Mouse (Mus musculus) embryonic facial prominence, embryonic 12.5 days (tissue): ENCODE results near the gene Olfr1079. TPM values are rescaled to one million over a fixed set of nuclear protein-coding genes. Genes with fewer than 3 reads are reported as not detected.
"Not testable (repeated sequence)": the region's sequence is repeated elsewhere in the genome, so short reads cannot be mapped to it uniquely, and the experiment has no call there.

Source experiments
- ATAC-seq: fragments of 200-750 bp; cut with Nextera tagmentation; 2 replicates; pipeline ENCODE4 v1.8.0; 2017; ENCODE audit not compliant: insufficient number of reproducible peaks, insufficient read depth, low FRiP score, low TSS enrichment
- H3K27ac ChIP-seq: fragments of 300-500 bp; sonication (generic); 2 replicates; pipeline ENCODE4 v1.5.1; 2016; ENCODE audit warnings: mild to moderate bottlenecking
- H3K27me3 ChIP-seq: fragments of 300-500 bp; sonication (generic); 2 replicates; pipeline ENCODE4 v1.6.1; 2016; ENCODE audit warnings: mild to moderate bottlenecking, moderate library complexity
- H3K36me3 ChIP-seq: fragments of 300-500 bp; sonication (generic); 2 replicates; pipeline ENCODE4 v1.6.1; 2016; ENCODE audit warnings: mild to moderate bottlenecking
- H3K4me1 ChIP-seq: fragments of 300-500 bp; sonication (generic); 2 replicates; pipeline ENCODE4 v1.6.1; 2016
- H3K4me2 ChIP-seq: fragments of 300-500 bp; sonication (generic); replicated peaks from 2 replicates; pipeline ENCODE4 v1.6.1; 2016; ENCODE audit warnings: mild to moderate bottlenecking, moderate library complexity
- H3K4me3 ChIP-seq: fragments of 300-500 bp; sonication (generic); 2 replicates; pipeline ENCODE4 v1.5.1; 2016; ENCODE audit warnings: mild to moderate bottlenecking
- H3K9ac ChIP-seq: fragments of 300-500 bp; sonication (generic); 2 replicates; pipeline ENCODE4 v1.6.1; 2016; ENCODE audit warnings: mild to moderate bottlenecking, moderate library complexity
- H3K9me3 ChIP-seq: fragments of 300-500 bp; sonication (generic); 2 replicates; pipeline ENCODE4 v1.6.1; 2016; ENCODE audit warnings: mild to moderate bottlenecking, moderate library complexity
- WGBS: fragments of 180-500 bp; shearing (Covaris S2); methylation state at CpG from one replicate; pipeline ENCODE4 v1.1.7; 2016; 5-methylcytosine and 5-hydroxymethylcytosine counted together
- polyA plus RNA-seq: library from polyadenylated mRNA; unstranded; fragments of >200 nt; fragmentation: Nextera tagmentation; extraction: Ambion mirVana; gene quantifications from 2 replicates; pipeline ENCODE4 v1.2.1, GENCODE M21; 2016

Gene Olfr1079
- not detected in 2 replicates for polyA plus RNA-seq

GRCm38 (mm10) chr2:86542380-86542779 lies at the start of gene Olfr1079:
TSS of gene Olfr1079 (minus strand) at chr2:86542480.
- 75% methylated on average over 1 of the region's 1 CpGs for WGBS

GRCm38 (mm10) chr2:86558135-86558534 lies 15.9 kb upstream of the Olfr1079 start, which contains the start of gene Olfr1080:
TSS of gene Olfr1080 (minus strand) at chr2:86558235.
- H3K4me2 ChIP-seq, H3K27ac ChIP-seq, H3K27me3 ChIP-seq, H3K9ac ChIP-seq, H3K4me3 ChIP-seq, H3K9me3 ChIP-seq, ATAC-seq, H3K36me3 ChIP-seq, H3K4me1 ChIP-seq: not testable (repeated sequence)

More at GRCm38 (mm10) chr2:86542380-86542779, at the start of gene Olfr1079:
- Histone ChIP-seq H3K4me2 (no peak within 1 kb of the TSS), H3K9ac (no peak within 1 kb of the TSS), H3K36me3 (no peaks in the 10 kb centered on the region), H3K4me3 (no peak within 1 kb of the TSS), H3K27me3 (no peaks in the 10 kb centered on the region), H3K9me3 (no peaks in the 10 kb centered on the region), H3K27ac (no peak within 1 kb of the TSS), H3K4me1 (no peaks in the 10 kb centered on the region)
- ATAC-seq = no peak

GRCm38 (mm10) chr2:86530991-86531390 lies 11.3 kb downstream of the Olfr1079 start:
- H3K4me1 ChIP-seq = no peaks in the 10 kb centered on the region
- H3K4me3 ChIP-seq = no peak overlapping the region
- H3K27me3 ChIP-seq = no peaks in the 10 kb centered on the region
- ATAC-seq = no peak
- H3K27ac ChIP-seq = no peak overlapping the region
- no peaks in the 10 kb centered on the region for H3K9me3 ChIP-seq
- no peak overlapping the region for H3K9ac ChIP-seq
- H3K4me2 ChIP-seq = no peak overlapping the region
- H3K36me3 ChIP-seq = no peaks in the 10 kb centered on the region
- 61% methylated on average over 1 of the region's 1 CpGs for WGBS

GRCm38 (mm10) chr2:86508161-86508560 lies 34.1 kb downstream of the Olfr1079 start, which contains the start of gene Olfr1076:
TSS of gene Olfr1076 (plus strand) at chr2:86508461.
- Histone ChIP-seq H3K36me3 (no peaks in the 10 kb centered on the region), H3K9me3 (no peaks in the 10 kb centered on the region), H3K4me3 (no peak within 1 kb of the TSS), H3K27me3 (no peaks in the 10 kb centered on the region), H3K27ac (no peak within 1 kb of the TSS), H3K4me2 (no peak within 1 kb of the TSS), H3K4me1 (no peaks in the 10 kb centered on the region), H3K9ac (no peak within 1 kb of the TSS)
- no peak for ATAC-seq
- 88% methylated on average over 1 of the region's 1 CpGs for WGBS

GRCm38 (mm10) chr2:86487286-86487685 lies 55.0 kb downstream of the Olfr1079 start, which contains the start of gene Olfr228:
TSS of gene Olfr228 (minus strand) at chr2:86487386.
- Histone ChIP-seq H3K9me3 (no peaks in the 10 kb centered on the region), H3K4me3 (no peak within 1 kb of the TSS), H3K9ac (no peak within 1 kb of the TSS), H3K4me2 (no peak within 1 kb of the TSS), H3K27me3 (no peaks in the 10 kb centered on the region), H3K4me1 (no peaks in the 10 kb centered on the region), H3K27ac (no peak within 1 kb of the TSS), H3K36me3 (no peaks in the 10 kb centered on the region)
- WGBS = 29% methylated on average over 1 of the region's 1 CpGs
- no peak for ATAC-seq

Other genes with a start within 250 kb of the Olfr1079 start
- not detected in 2 replicates for gene Olfr1053, start 227.2 kb downstream of the Olfr1079 start, polyA plus RNA-seq
- gene Olfr1054, start 207.0 kb downstream of the Olfr1079 start, polyA plus RNA-seq = not detected in 2 replicates
- not detected in 2 replicates for gene Olfr1055, start 192.2 kb downstream of the Olfr1079 start, polyA plus RNA-seq
- gene Olfr1056, start 180.0 kb downstream of the Olfr1079 start, polyA plus RNA-seq = not detected in 2 replicates
- gene Olfr1057, start 164.1 kb downstream of the Olfr1079 start, polyA plus RNA-seq = not detected in 2 replicates
- not detected in 2 replicates for gene Olfr1058, start 153.9 kb downstream of the Olfr1079 start, polyA plus RNA-seq
- gene Olfr1061, start 128.4 kb downstream of the Olfr1079 start, polyA plus RNA-seq = not detected in 2 replicates
- gene Olfr1062, start 115.7 kb downstream of the Olfr1079 start, polyA plus RNA-seq = not detected in 2 replicates
- not detected in 2 replicates for gene Olfr1065, start 91.9 kb downstream of the Olfr1079 start, polyA plus RNA-seq
- gene Olfr1066, start 86.2 kb downstream of the Olfr1079 start, polyA plus RNA-seq = not detected in 2 replicates
- gene Olfr228, start 55.1 kb downstream of the Olfr1079 start, polyA plus RNA-seq = not detected in 2 replicates
- not detected in 2 replicates for gene Olfr1076, start 34.0 kb downstream of the Olfr1079 start, polyA plus RNA-seq
- not detected in 2 replicates for gene Olfr1080, start 15.8 kb upstream of the Olfr1079 start, polyA plus RNA-seq
- gene Olfr1082, start 56.5 kb upstream of the Olfr1079 start, polyA plus RNA-seq = not detected in 2 replicates
- gene Olfr1084, start 97.2 kb upstream of the Olfr1079 start, polyA plus RNA-seq = not detected in 2 replicates
- gene Olfr1085, start 119.5 kb upstream of the Olfr1079 start, polyA plus RNA-seq = not detected in 2 replicates
- not detected in 2 replicates for gene Olfr1086, start 137.6 kb upstream of the Olfr1079 start, polyA plus RNA-seq
- gene Olfr1087, start 155.9 kb upstream of the Olfr1079 start, polyA plus RNA-seq = not detected in 2 replicates
- not detected in 2 replicates for gene Olfr1089, start 191.2 kb upstream of the Olfr1079 start, polyA plus RNA-seq
- gene Olfr1090, start 216.5 kb upstream of the Olfr1079 start, polyA plus RNA-seq = not detected in 2 replicates
- not detected in 2 replicates for gene Olfr1093, start 240.0 kb upstream of the Olfr1079 start, polyA plus RNA-seq